Mouse (Mus musculus): Measurements from ENCODE around the gene Slc13a2. TPM values are rescaled to one million over a fixed set of nuclear protein-coding genes. Genes with fewer than 3 reads are reported as not detected.
A peak's percentile ranks its signal among the peaks of the same experiment; 100 is the strongest.

The Slc13a2 gene
- polyA plus RNA-seq (2015; fragmentation: Nextera tagmentation; extraction: Ambion mirVana) = 0.05 TPM in 1 of 2 replicates, not detected in the other

- no peak within 1 kb of the TSS for H3K4me2 ChIP-seq
- H3K4me3 ChIP-seq (replicated peaks) = no peak within 1 kb of the TSS
- no peaks in the 10 kb centered on the region for H3K36me3 ChIP-seq (replicated peaks)
- ATAC-seq (ENCODE audit: insufficient read depth) = no peak
- H3K9ac ChIP-seq = no peak within 1 kb of the TSS
- H3K4me1 ChIP-seq (replicated peaks) = 0 out of 2 replicates have a peak, but pooled peaks cover 9% of the 10 kb centered on the region
- H3K27ac ChIP-seq (replicated peaks) = no peak within 1 kb of the TSS
- 29% methylated on average over 13 of the region's 13 CpGs for WGBS (ENCODE audit: insufficient replicate concordance)
- H3K27me3 ChIP-seq = peaks cover 25% of the 10 kb centered on the region
- no peaks in the 10 kb centered on the region for H3K9me3 ChIP-seq (replicated peaks)
Observed at GRCm38 (mm10) chr11:78422055-78422819, at the start of gene Slc13a2. Gene Slc13a2 (minus strand): TSS chr11:78422217.

- no peaks in the 10 kb centered on the region for H3K9me3 ChIP-seq (replicated peaks)
- peaks cover 10% of the 10 kb centered on the region for H3K4me1 ChIP-seq (replicated peaks)
- no peak overlapping the region for H3K9ac ChIP-seq
- H3K36me3 ChIP-seq (replicated peaks) = no peaks in the 10 kb centered on the region
- H3K4me2 ChIP-seq = no peak overlapping the region
- no peak overlapping the region for H3K4me3 ChIP-seq (replicated peaks)
- no peaks in the 10 kb centered on the region for H3K27me3 ChIP-seq
- H3K27ac ChIP-seq (replicated peaks) = no peak overlapping the region
- 59% methylated on average over 10 of the region's 10 CpGs for WGBS (ENCODE audit: insufficient replicate concordance)
- no peak for ATAC-seq (ENCODE audit: insufficient read depth)
Observed at GRCm38 (mm10) chr11:78471326-78472103, 49.5 kb upstream of the Slc13a2 start.

- ATAC-seq (ENCODE audit: insufficient read depth) = no peak
- Histone ChIP-seq H3K27me3 (no peaks in the 10 kb centered on the region), H3K27ac (replicated peaks) (no peak overlapping the region), H3K9ac (no peak overlapping the region), H3K36me3 (replicated peaks) (no peaks in the 10 kb centered on the region), H3K9me3 (replicated peaks) (no peaks in the 10 kb centered on the region), H3K4me1 (replicated peaks) (peaks cover 44% of the 10 kb centered on the region), H3K4me2 (no peak overlapping the region), H3K4me3 (replicated peaks) (no peak overlapping the region)
- WGBS (ENCODE audit: insufficient replicate concordance) = 22% methylated on average over 3 of the region's 3 CpGs
Observed at GRCm38 (mm10) chr11:78467932-78468331, 45.9 kb upstream of the Slc13a2 start.

GRCm38 (mm10) chr11:78467515-78467914 lies 45.5 kb upstream of the Slc13a2 start:
- no peak for ATAC-seq (ENCODE audit: insufficient read depth)
- WGBS (ENCODE audit: insufficient replicate concordance) = 62% methylated on average over 7 of the region's 7 CpGs

GRCm38 (mm10) chr11:78466242-78466912 lies 44.4 kb upstream of the Slc13a2 start:
- no peak for ATAC-seq (ENCODE audit: insufficient read depth)
- Histone ChIP-seq H3K4me1 (replicated peaks) (peaks cover 46% of the 10 kb centered on the region), H3K4me2 (peak overlapping the region; percentile 83), H3K9ac (no peak overlapping the region; the same call in 1 of the 2 replicates), H3K27ac (replicated peaks) (peak overlapping the region; percentile 76; the same call in 1 of the 2 replicates), H3K9me3 (replicated peaks) (no peaks in the 10 kb centered on the region), H3K27me3 (no peaks in the 10 kb centered on the region), H3K36me3 (replicated peaks) (no peaks in the 10 kb centered on the region), H3K4me3 (replicated peaks) (peak overlapping the region; percentile 62)
- WGBS (ENCODE audit: insufficient replicate concordance) = 65% methylated on average over 23 of the region's 23 CpGs

More at GRCm38 (mm10) chr11:78467515-78467914, 45.5 kb upstream of the Slc13a2 start:
- Histone ChIP-seq H3K4me1 (replicated peaks) (peaks cover 46% of the 10 kb centered on the region), H3K27me3 (no peaks in the 10 kb centered on the region), H3K27ac (replicated peaks) (no peak overlapping the region), H3K9me3 (replicated peaks) (no peaks in the 10 kb centered on the region), H3K36me3 (replicated peaks) (no peaks in the 10 kb centered on the region), H3K4me3 (replicated peaks) (no peak overlapping the region), H3K4me2 (no peak overlapping the region), H3K9ac (no peak overlapping the region)

- Histone ChIP-seq H3K4me2 (peak within 1 kb of the TSS; percentile 83), H3K9me3 (replicated peaks) (no peaks in the 10 kb centered on the region), H3K27me3 (no peaks in the 10 kb centered on the region), H3K4me1 (replicated peaks) (peaks cover 46% of the 10 kb centered on the region), H3K9ac (peak within 1 kb of the TSS; percentile 59), H3K4me3 (replicated peaks) (peak within 1 kb of the TSS; percentile 62), H3K36me3 (replicated peaks) (no peaks in the 10 kb centered on the region), H3K27ac (replicated peaks) (peak within 1 kb of the TSS; percentile 76)
- ATAC-seq (ENCODE audit: insufficient read depth) = peak; percentile 85
- WGBS (ENCODE audit: insufficient replicate concordance) = under 1% methylated on average over 41 of the region's 41 CpGs
Observed at GRCm38 (mm10) chr11:78465568-78466180, 43.7 kb upstream of the Slc13a2 start, which contains the start of gene Slc46a1. Gene Slc46a1 (plus strand): TSS chr11:78465697.

- Histone ChIP-seq H3K36me3 (replicated peaks) (no peaks in the 10 kb centered on the region), H3K4me2 (peak overlapping the region; percentile 83), H3K27me3 (no peaks in the 10 kb centered on the region), H3K4me3 (replicated peaks) (peak overlapping the region; percentile 62), H3K9me3 (replicated peaks) (no peaks in the 10 kb centered on the region), H3K9ac (no peak overlapping the region), H3K27ac (replicated peaks) (no peak overlapping the region), H3K4me1 (replicated peaks) (peaks cover 46% of the 10 kb centered on the region)
- no peak for ATAC-seq (ENCODE audit: insufficient read depth)
- 47% methylated on average over 9 of the region's 9 CpGs for WGBS (ENCODE audit: insufficient replicate concordance)
Observed at GRCm38 (mm10) chr11:78465116-78465515, 43.1 kb upstream of the Slc13a2 start.

- H3K4me2 ChIP-seq = peak overlapping the region; percentile 7; the same call in 1 of the 2 replicates
- WGBS (ENCODE audit: insufficient replicate concordance) = 44% methylated on average over 13 of the region's 13 CpGs
- H3K4me1 ChIP-seq (replicated peaks) = peaks cover 46% of the 10 kb centered on the region
- ATAC-seq (ENCODE audit: insufficient read depth) = no peak
- H3K36me3 ChIP-seq (replicated peaks) = no peaks in the 10 kb centered on the region
- H3K27ac ChIP-seq (replicated peaks) = no peak overlapping the region
- no peaks in the 10 kb centered on the region for H3K9me3 ChIP-seq (replicated peaks)
- H3K27me3 ChIP-seq = no peaks in the 10 kb centered on the region
- H3K9ac ChIP-seq = no peak overlapping the region
- H3K4me3 ChIP-seq (replicated peaks) = no peak overlapping the region
Observed at GRCm38 (mm10) chr11:78463286-78464036, 41.4 kb upstream of the Slc13a2 start.

GRCm38 (mm10) chr11:78462669-78463068 lies 40.7 kb upstream of the Slc13a2 start:
- Histone ChIP-seq H3K36me3 (replicated peaks) (no peaks in the 10 kb centered on the region), H3K27me3 (no peaks in the 10 kb centered on the region), H3K27ac (replicated peaks) (no peak overlapping the region), H3K4me2 (no peak overlapping the region), H3K4me1 (replicated peaks) (peaks cover 44% of the 10 kb centered on the region), H3K9ac (no peak overlapping the region), H3K4me3 (replicated peaks) (no peak overlapping the region), H3K9me3 (replicated peaks) (no peaks in the 10 kb centered on the region)
- ATAC-seq (ENCODE audit: insufficient read depth) = no peak
- 61% methylated on average over 5 of the region's 5 CpGs for WGBS (ENCODE audit: insufficient replicate concordance)

- Histone ChIP-seq H3K27me3 (no peaks in the 10 kb centered on the region), H3K9ac (no peak overlapping the region), H3K9me3 (replicated peaks) (no peaks in the 10 kb centered on the region), H3K4me1 (replicated peaks) (peaks cover 39% of the 10 kb centered on the region), H3K36me3 (replicated peaks) (no peaks in the 10 kb centered on the region), H3K4me2 (no peak overlapping the region), H3K27ac (replicated peaks) (no peak overlapping the region), H3K4me3 (replicated peaks) (no peak overlapping the region)
- ATAC-seq (ENCODE audit: insufficient read depth) = no peak
- WGBS (ENCODE audit: insufficient replicate concordance) = 56% methylated on average over 1 of the region's 1 CpGs
Observed at GRCm38 (mm10) chr11:78461894-78462293, 39.9 kb upstream of the Slc13a2 start.
